Comparison of ENCODE assay signal across 9 mouse cellular contexts in genomic region chr11:120548214-120548613, GRCm38 (mm10). TPM values are rescaled to one million over a fixed set of nuclear protein-coding genes. Genes with fewer than 3 reads are reported as not detected.
DNase-seq lines count a peak whose midpoint lies in the region; ATAC-seq lines count a peak whose summit lies in the region.
"Had no signal": no experiment of that assay in that cellular context is flagged by ENCODE, and none has a peak within 500 bp of the region (broad histone marks: within the 10 kb centered on the region; RNA-seq: fewer than 3 reads in every experiment).

No protein-coding gene starts in this region.

- no peak for ATAC-seq in kidney, embryonic 15.5 days (replicated peaks; ENCODE audit: low FRiP score)
- no peak for ATAC-seq in embryonic facial prominence, embryonic 14.5 days (ENCODE audit: low read depth)
- ATAC-seq in intestine, embryonic 14.5 days (replicated peaks; ENCODE audit: low FRiP score, low TSS enrichment, low read depth), result no peak
- no peak for ATAC-seq in midbrain, embryonic 16.5 days
- no peak for ATAC-seq in megakaryocyte progenitor cell, adult 5-6 weeks (replicated peaks; ENCODE audit: poor library complexity)

- peaks cover 42% of the 10 kb centered on the region for H3K4me1 ChIP-seq in kidney, embryonic 15.5 days
- H3K4me1 ChIP-seq in embryonic facial prominence, embryonic 14.5 days (ENCODE audit: control insufficient read depth, insufficient read depth, low read length), result peaks cover 16% of the 10 kb centered on the region
- peaks cover 15% of the 10 kb centered on the region for H3K4me1 ChIP-seq in intestine, embryonic 14.5 days (replicated peaks; ENCODE audit: control insufficient read depth, insufficient read depth, low read length)
- peaks cover 24% of the 10 kb centered on the region for H3K4me1 ChIP-seq in midbrain, embryonic 16.5 days (ENCODE audit: control insufficient read depth, insufficient read depth, low read length)

- peak overlapping the region; percentile 86 for H3K4me2 ChIP-seq in kidney, embryonic 15.5 days
- H3K4me2 ChIP-seq in embryonic facial prominence, embryonic 14.5 days (ENCODE audit: low read depth, low read length), result peak overlapping the region; percentile 85
- peak overlapping the region; percentile 89 for H3K4me2 ChIP-seq in intestine, embryonic 14.5 days (ENCODE audit: low read length)
- peak overlapping the region; percentile 92 for H3K4me2 ChIP-seq in midbrain, embryonic 16.5 days (ENCODE audit: low read length)

- no peaks in the 10 kb centered on the region for H3K27me3 ChIP-seq in kidney, embryonic 15.5 days
- H3K27me3 ChIP-seq in embryonic facial prominence, embryonic 14.5 days (replicated peaks; ENCODE audit: control insufficient read depth, insufficient read depth, low read length), result no peaks in the 10 kb centered on the region
- H3K27me3 ChIP-seq in intestine, embryonic 14.5 days (replicated peaks; ENCODE audit: control insufficient read depth, insufficient read depth, low read length), result no peaks in the 10 kb centered on the region
- H3K27me3 ChIP-seq in midbrain, embryonic 16.5 days (ENCODE audit: control insufficient read depth, insufficient read depth, low read depth, low read length), result no peaks in the 10 kb centered on the region

- H3K9me3 ChIP-seq in kidney, embryonic 15.5 days (replicated peaks), result no peaks in the 10 kb centered on the region
- H3K9me3 ChIP-seq in embryonic facial prominence, embryonic 14.5 days (ENCODE audit: control insufficient read depth, low read length), result no peaks in the 10 kb centered on the region
- no peaks in the 10 kb centered on the region for H3K9me3 ChIP-seq in intestine, embryonic 14.5 days (ENCODE audit: control insufficient read depth, low read length)
- H3K9me3 ChIP-seq in midbrain, embryonic 16.5 days (replicated peaks; ENCODE audit: control insufficient read depth, low read length, poor library complexity, severe bottlenecking), result no peaks in the 10 kb centered on the region

- WGBS in kidney, embryonic 15.5 days, result 79% methylated on average over 3 of the region's 3 CpGs
- 88% methylated on average over 3 of the region's 3 CpGs for WGBS in embryonic facial prominence, embryonic 14.5 days
- WGBS in intestine, embryonic 14.5 days, result 85% methylated on average over 3 of the region's 3 CpGs
- 77% methylated on average over 3 of the region's 3 CpGs for WGBS in midbrain, embryonic 16.5 days

- peaks cover 28% of the 10 kb centered on the region for H3K36me3 ChIP-seq in kidney, embryonic 15.5 days
- peaks cover 24% of the 10 kb centered on the region for H3K36me3 ChIP-seq in embryonic facial prominence, embryonic 14.5 days (ENCODE audit: control insufficient read depth, insufficient read depth, low read length)
- peaks cover 25% of the 10 kb centered on the region for H3K36me3 ChIP-seq in intestine, embryonic 14.5 days (ENCODE audit: control insufficient read depth, insufficient read depth, low read length)
- H3K36me3 ChIP-seq in midbrain, embryonic 16.5 days (ENCODE audit: control insufficient read depth, insufficient read depth, low read length), result peaks cover 12% of the 10 kb centered on the region; the same call in 1 of the 2 replicates

- H3K9ac ChIP-seq in kidney, embryonic 15.5 days, result peak overlapping the region; percentile 96
- H3K9ac ChIP-seq in embryonic facial prominence, embryonic 14.5 days (ENCODE audit: low read depth, low read length), result peak overlapping the region; percentile 98
- peak overlapping the region; percentile 89 for H3K9ac ChIP-seq in intestine, embryonic 14.5 days (ENCODE audit: low read length)
- peak overlapping the region; percentile 99 for H3K9ac ChIP-seq in midbrain, embryonic 16.5 days (ENCODE audit: low read depth, low read length)

- DNase-seq in kidney, adult 18-20 months, result no peak
- DNase-seq in embryonic facial prominence, embryonic 14.5 days (ENCODE audit: low spot score), result no peak
- DNase-seq in intestine, embryonic 14.5 days (ENCODE audit: low spot score), result no peak
- DNase-seq in urinary bladder, postnatal 4 days (ENCODE audit: low spot score in 2 of 2), result no peak
- DNase-seq in right cerebral cortex, adult 2 months (ENCODE audit: low spot score in 2 of 2), result no peak

- H3K27ac ChIP-seq in kidney, embryonic 15.5 days, result peak overlapping the region; percentile 96; the same call in 1 of the 2 replicates
- no peak overlapping the region; the same call in 1 of the 2 replicates for H3K27ac ChIP-seq in embryonic facial prominence, embryonic 14.5 days (replicated peaks; ENCODE audit: low read depth, low read length)
- peak overlapping the region; percentile 84; the same call in 1 of the 2 replicates for H3K27ac ChIP-seq in intestine, embryonic 14.5 days (ENCODE audit: low read depth)
- H3K27ac ChIP-seq in midbrain, embryonic 16.5 days (ENCODE audit: low read length), result no peak overlapping the region

- peak overlapping the region; percentile 97 for H3K4me3 ChIP-seq in kidney, embryonic 15.5 days (replicated peaks)
- H3K4me3 ChIP-seq in embryonic facial prominence, embryonic 14.5 days (ENCODE audit: low read depth, low read length), result peak overlapping the region; percentile 99
- H3K4me3 ChIP-seq in intestine, embryonic 14.5 days (ENCODE audit: low read depth, low read length), result peak overlapping the region; percentile 83
- peak overlapping the region; percentile 97; the same call in 1 of the 2 replicates for H3K4me3 ChIP-seq in midbrain, embryonic 16.5 days (ENCODE audit: low read depth, low read length)

RNA-seq across cellular contexts. Expression of gene Mcrip1, which starts 1.3 kb away (rescaled TPM):
- polyA plus RNA-seq in kidney, embryonic 15.5 days (2015; fragmentation: Nextera tagmentation; extraction: Ambion mirVana), result 199 and 212 TPM in 2 replicates
- 238 and 253 TPM in 2 replicates for polyA plus RNA-seq in embryonic facial prominence, embryonic 14.5 days (2014; fragmentation: Nextera tagmentation; extraction: Ambion mirVana)
- polyA plus RNA-seq in intestine, embryonic 14.5 days (2014; fragmentation: Nextera tagmentation; extraction: Ambion mirVana), result 191 and 209 TPM in 2 replicates
- polyA plus RNA-seq in midbrain, embryonic 16.5 days (2015; fragmentation: Nextera tagmentation; extraction: Ambion mirVana), result 232 and 233 TPM in 2 replicates
- 71.6 and 75.3 TPM in 2 replicates for total RNA-seq in megakaryocyte progenitor cell, adult 5-6 weeks (2015)
- 24.2 and 25.8 TPM in 2 replicates for total RNA-seq in megakaryocyte progenitor cell, adult 5-6 weeks (2017)

RNA-seq across cellular contexts. Expression of gene Ppp1r27, which starts 2.7 kb away (rescaled TPM):
- polyA plus RNA-seq in kidney, embryonic 15.5 days (2015; fragmentation: Nextera tagmentation; extraction: Ambion mirVana), result 0.49 and 1.4 TPM in 2 replicates
- polyA plus RNA-seq in embryonic facial prominence, embryonic 14.5 days (2014; fragmentation: Nextera tagmentation; extraction: Ambion mirVana), result 9.6 and 9.7 TPM in 2 replicates
- 0.24 TPM in 1 of 2 replicates, not detected in the other for polyA plus RNA-seq in intestine, embryonic 14.5 days (2014; fragmentation: Nextera tagmentation; extraction: Ambion mirVana)
- polyA plus RNA-seq in midbrain, embryonic 16.5 days (2015; fragmentation: Nextera tagmentation; extraction: Ambion mirVana), result not detected in 2 replicates
- total RNA-seq in megakaryocyte progenitor cell, adult 5-6 weeks (2015), result not detected in 2 replicates
- total RNA-seq in megakaryocyte progenitor cell, adult 5-6 weeks (2017), result 1.3 TPM in 1 of 2 replicates, not detected in the other
- total RNA-seq: MEL had no signal

RNA-seq across cellular contexts. Expression of gene Gcgr, which starts 17.7 kb away (rescaled TPM):
- 2.4 and 2.6 TPM in 2 replicates for polyA plus RNA-seq in kidney, embryonic 15.5 days (2015; fragmentation: Nextera tagmentation; extraction: Ambion mirVana)
- polyA plus RNA-seq in embryonic facial prominence, embryonic 14.5 days (2014; fragmentation: Nextera tagmentation; extraction: Ambion mirVana), result 1.0 and 1.4 TPM in 2 replicates
- 0.42 and 0.50 TPM in 2 replicates for polyA plus RNA-seq in intestine, embryonic 14.5 days (2014; fragmentation: Nextera tagmentation; extraction: Ambion mirVana)
- 0.13 and 0.31 TPM in 2 replicates for polyA plus RNA-seq in midbrain, embryonic 16.5 days (2015; fragmentation: Nextera tagmentation; extraction: Ambion mirVana)
- not detected in 2 replicates for total RNA-seq in megakaryocyte progenitor cell, adult 5-6 weeks (2015)
- total RNA-seq in megakaryocyte progenitor cell, adult 5-6 weeks (2017), result not detected in 2 replicates
- total RNA-seq: MEL had no signal

RNA-seq across cellular contexts. Expression of gene P4hb, which starts 24.8 kb away (rescaled TPM):
- polyA plus RNA-seq in kidney, embryonic 15.5 days (2015; fragmentation: Nextera tagmentation; extraction: Ambion mirVana), result 718 and 736 TPM in 2 replicates
- polyA plus RNA-seq in embryonic facial prominence, embryonic 14.5 days (2014; fragmentation: Nextera tagmentation; extraction: Ambion mirVana), result 996 and 1,037 TPM in 2 replicates
- 746 and 800 TPM in 2 replicates for polyA plus RNA-seq in intestine, embryonic 14.5 days (2014; fragmentation: Nextera tagmentation; extraction: Ambion mirVana)
- polyA plus RNA-seq in midbrain, embryonic 16.5 days (2015; fragmentation: Nextera tagmentation; extraction: Ambion mirVana), result 233 and 257 TPM in 2 replicates
- 669 and 748 TPM in 2 replicates for total RNA-seq in megakaryocyte progenitor cell, adult 5-6 weeks (2015)
- total RNA-seq in megakaryocyte progenitor cell, adult 5-6 weeks (2017), result 1,254 and 1,320 TPM in 2 replicates

RNA-seq across cellular contexts. Expression of gene Arhgdia, which starts 33.2 kb away (rescaled TPM):
- polyA plus RNA-seq in kidney, embryonic 15.5 days (2015; fragmentation: Nextera tagmentation; extraction: Ambion mirVana), result 588 and 644 TPM in 2 replicates
- 558 and 609 TPM in 2 replicates for polyA plus RNA-seq in embryonic facial prominence, embryonic 14.5 days (2014; fragmentation: Nextera tagmentation; extraction: Ambion mirVana)
- polyA plus RNA-seq in intestine, embryonic 14.5 days (2014; fragmentation: Nextera tagmentation; extraction: Ambion mirVana), result 627 and 633 TPM in 2 replicates
- 439 and 443 TPM in 2 replicates for polyA plus RNA-seq in midbrain, embryonic 16.5 days (2015; fragmentation: Nextera tagmentation; extraction: Ambion mirVana)
- total RNA-seq in megakaryocyte progenitor cell, adult 5-6 weeks (2015), result 401 and 420 TPM in 2 replicates
- total RNA-seq in megakaryocyte progenitor cell, adult 5-6 weeks (2017), result 177 and 193 TPM in 2 replicates

Comparison
In these comparisons a context has a peak if more than half of its experiments do, and no peak if none do; other contexts are left out.
1. H3K27ac ChIP-seq: peak in kidney, embryonic 15.5 days (single experiment) and intestine, embryonic 14.5 days (single experiment); none in embryonic facial prominence, embryonic 14.5 days (single experiment) and midbrain, embryonic 16.5 days (single experiment).
2. Peak in every context shown above with its lines, with median percentiles within 50 percentile points of each other: H3K4me2 ChIP-seq, H3K4me3 ChIP-seq and H3K9ac ChIP-seq.